In the genomic region with DNA sequence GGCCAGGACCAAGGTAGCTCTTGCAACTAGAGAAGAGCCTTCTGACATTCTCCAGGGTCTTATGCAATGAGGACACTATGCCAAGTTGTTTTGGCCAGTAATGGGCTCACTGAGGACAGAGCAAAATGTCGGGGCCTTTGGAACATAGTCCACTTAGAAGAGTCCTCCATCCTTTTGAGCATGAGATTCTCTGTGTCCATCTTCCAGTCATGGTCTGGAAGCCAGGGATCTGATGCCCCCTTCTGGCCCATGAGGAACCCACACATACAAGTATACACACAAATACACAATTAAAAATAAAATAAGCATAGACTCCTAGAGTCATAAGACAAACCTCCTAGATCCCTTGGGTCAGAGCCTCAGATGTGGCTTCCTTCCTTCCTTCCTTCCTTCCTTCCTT, we compare ENCODE assay signal across 11 mouse cellular contexts. TPM values are rescaled to one million over a fixed set of nuclear protein-coding genes. Genes with fewer than 3 reads are reported as not detected.
A peak's percentile ranks its signal among the peaks of the same experiment; 100 is the strongest.
DNase-seq lines count a peak whose midpoint lies in the region; ATAC-seq and TF ChIP-seq lines count a peak whose summit lies in the region.
"Had no signal": no experiment of that assay in that cellular context is flagged by ENCODE, and none has a peak within 500 bp of the region (broad histone marks: within the 10 kb centered on the region; RNA-seq: fewer than 3 reads in every experiment).

No protein-coding gene starts in this region.

- no peak overlapping the region for H3K4me3 ChIP-seq in layer of hippocampus, adult 2 months
- H3K4me3 ChIP-seq: liver, embryonic 15.5 days had no signal

- no peak for DNase-seq in layer of hippocampus, adult 2 months (ENCODE audit: low spot score in 2 of 2)
- no peak for DNase-seq in layer of hippocampus, postnatal 36 days
- DNase-seq in ES-CJ7 (ENCODE audit: low read depth, low spot score) = peak; percentile 25
- DNase-seq in brain, adult 2 months (ENCODE audit: low read depth, low spot score) = peak; percentile 60
- peak; percentile 42 for DNase-seq in kidney, postnatal 14 days
- DNase-seq in right cerebral cortex, adult 18-20 months = no peak
- DNase-seq: gastrocnemius, postnatal 25 days; spleen, adult 18-20 months had no signal

- peak; percentile 72 for TF ChIP-seq CTCF in layer of hippocampus, adult 2 months (conservative IDR thresholded peaks at IDR 0.05)

- no peak overlapping the region for H3K27ac ChIP-seq in layer of hippocampus, adult 2 months
- H3K27ac ChIP-seq: liver, embryonic 15.5 days had no signal

- ATAC-seq in erythroblast, adult 5-6 weeks (replicated peaks; ENCODE audit: low FRiP score, poor library complexity, severe bottlenecking) = no peak
- no peak for ATAC-seq in granulocyte monocyte progenitor cell, adult 5-6 weeks (replicated peaks; ENCODE audit: poor library complexity, severe bottlenecking)

RNA-seq across cellular contexts. Expression of a gene that starts 38.3 kb away (rescaled TPM):
- 10 to 100 TPM; 20.3 to 26.7 TPM for total RNA-seq in layer of hippocampus, adult 2 months (2021)
- total RNA-seq in layer of hippocampus, postnatal 36 days (2021) = 10 to 100 TPM; 20.4 to 23.5 TPM
- total RNA-seq in erythroblast, adult 5-6 weeks (2015; ENCODE audit: low replicate concordance) = 0.63 TPM in 1 of 2 replicates, not detected in the other
- 3.9 TPM in 1 of 2 replicates, not detected in the other for total RNA-seq in erythroblast, adult 5-6 weeks (2017; ENCODE audit: low replicate concordance)
- total RNA-seq in granulocyte monocyte progenitor cell, adult 5-6 weeks (2014; fragmentation: Nextera tagmentation) = 4.5 and 12.7 TPM in 2 replicates
- total RNA-seq in granulocyte monocyte progenitor cell, adult 5-6 weeks (2017) = 1.8 and 2.5 TPM in 2 replicates

Comparison
In these comparisons a context has a peak if more than half of its experiments do, and no peak if none do; other contexts are left out.
1. DNase-seq: peak in ES-CJ7 (single experiment), brain, adult 2 months (single experiment) and kidney, postnatal 14 days (single experiment); none in layer of hippocampus, adult 2 months (0 of 2), layer of hippocampus, postnatal 36 days (0 of 2) and right cerebral cortex, adult 18-20 months (single experiment).